Mouse (Mus musculus): ENCODE measurements around the gene Gas2l3. TPM values are rescaled to one million over a fixed set of nuclear protein-coding genes. Genes with fewer than 3 reads are reported as not detected.

The Gas2l3 gene
- polyA plus RNA-seq, 1 experiment from 2014 or later = 15.1 TPM

- WGBS = 55% methylated on average over 4 of the region's 4 CpGs
- H3K4me1 ChIP-seq = 0 out of 2 replicates have a peak, but pooled peaks cover 3% of the 10 kb centered on the region
- H3K9me3 ChIP-seq = no peaks in the 10 kb centered on the region
- ATAC-seq (ENCODE audit: insufficient number of reproducible peaks, low FRiP score, low TSS enrichment, low read depth) = no peak
- H3K4me2 ChIP-seq = no peak overlapping the region
- no peaks in the 10 kb centered on the region for H3K27me3 ChIP-seq
- H3K27ac ChIP-seq = no peak overlapping the region
- H3K4me3 ChIP-seq = no peak overlapping the region
- no peak overlapping the region for H3K9ac ChIP-seq
- no peaks in the 10 kb centered on the region for H3K36me3 ChIP-seq
Observed at GRCm38 (mm10) chr10:89391571-89392163, 52.1 kb downstream of the Gas2l3 start.

- H3K9me3 ChIP-seq = no peaks in the 10 kb centered on the region
- ATAC-seq (ENCODE audit: insufficient number of reproducible peaks, low FRiP score, low TSS enrichment, low read depth) = no peak
- no peak overlapping the region for H3K9ac ChIP-seq
- 86% methylated on average over 3 of the region's 3 CpGs for WGBS
- no peak overlapping the region for H3K27ac ChIP-seq
- H3K4me3 ChIP-seq = no peak overlapping the region
- H3K36me3 ChIP-seq = no peaks in the 10 kb centered on the region
- H3K27me3 ChIP-seq = no peaks in the 10 kb centered on the region
- no peak overlapping the region for H3K4me2 ChIP-seq
- H3K4me1 ChIP-seq = no peaks in the 10 kb centered on the region
Observed at GRCm38 (mm10) chr10:89386461-89386860, 57.3 kb downstream of the Gas2l3 start.

GRCm38 (mm10) chr10:89383462-89383861 is 60.3 kb downstream of the Gas2l3 start:
- Histone ChIP-seq H3K9ac (no peak overlapping the region), H3K4me2 (no peak overlapping the region), H3K27ac (no peak overlapping the region), H3K9me3 (no peaks in the 10 kb centered on the region), H3K4me1 (no peaks in the 10 kb centered on the region), H3K36me3 (no peaks in the 10 kb centered on the region), H3K4me3 (no peak overlapping the region), H3K27me3 (no peaks in the 10 kb centered on the region)
- no peak for ATAC-seq (ENCODE audit: insufficient number of reproducible peaks, low FRiP score, low TSS enrichment, low read depth)
- WGBS = 5% methylated on average over 5 of the region's 5 CpGs

GRCm38 (mm10) chr10:89377750-89378149 is 66.0 kb downstream of the Gas2l3 start:
- Histone ChIP-seq H3K36me3 (no peaks in the 10 kb centered on the region), H3K4me2 (no peak overlapping the region), H3K27ac (no peak overlapping the region), H3K4me1 (no peaks in the 10 kb centered on the region), H3K9me3 (no peaks in the 10 kb centered on the region), H3K4me3 (no peak overlapping the region), H3K9ac (no peak overlapping the region), H3K27me3 (no peaks in the 10 kb centered on the region)
- ATAC-seq (ENCODE audit: insufficient number of reproducible peaks, low FRiP score, low TSS enrichment, low read depth) = no peak
- WGBS = 73% methylated on average over 4 of the region's 4 CpGs

- 35% methylated on average over 1 of the region's 1 CpGs for WGBS
- H3K27ac ChIP-seq = no peak overlapping the region
- H3K4me2 ChIP-seq = no peak overlapping the region
- no peaks in the 10 kb centered on the region for H3K36me3 ChIP-seq
- H3K4me1 ChIP-seq = no peaks in the 10 kb centered on the region
- ATAC-seq (ENCODE audit: insufficient number of reproducible peaks, low FRiP score, low TSS enrichment, low read depth) = no peak
- peaks cover 4% of the 10 kb centered on the region; the same call in 1 of the 2 replicates for H3K9me3 ChIP-seq
- H3K4me3 ChIP-seq = no peak overlapping the region
- H3K27me3 ChIP-seq = no peaks in the 10 kb centered on the region
- H3K9ac ChIP-seq = no peak overlapping the region
Observed at GRCm38 (mm10) chr10:89370051-89370450, 73.7 kb downstream of the Gas2l3 start.

- no peak for ATAC-seq (ENCODE audit: insufficient number of reproducible peaks, low FRiP score, low TSS enrichment, low read depth)
- 73% methylated on average over 3 of the region's 3 CpGs for WGBS
Observed at GRCm38 (mm10) chr10:89358933-89359332, 84.8 kb downstream of the Gas2l3 start.

More at GRCm38 (mm10) chr10:89358933-89359332, 84.8 kb downstream of the Gas2l3 start:
- H3K4me3 ChIP-seq = no peak overlapping the region
- H3K9me3 ChIP-seq = no peaks in the 10 kb centered on the region
- no peaks in the 10 kb centered on the region for H3K4me1 ChIP-seq
- H3K4me2 ChIP-seq = no peak overlapping the region
- H3K9ac ChIP-seq = no peak overlapping the region
- H3K27ac ChIP-seq = no peak overlapping the region
- H3K27me3 ChIP-seq = no peaks in the 10 kb centered on the region
- no peaks in the 10 kb centered on the region for H3K36me3 ChIP-seq

Other genes starting within 250 kb of the Gas2l3 start
- 0.51 and 1.0 TPM in 2 replicates for gene Ano4, start 99.2 kb downstream of the Gas2l3 start, polyA plus RNA-seq (2015; fragmentation: Nextera tagmentation; extraction: Ambion mirVana)
- 0.09 TPM in 2 replicates for gene Nr1h4, start 89.6 kb upstream of the Gas2l3 start, polyA plus RNA-seq (2015; fragmentation: Nextera tagmentation; extraction: Ambion mirVana)
- 0.03 TPM in 1 of 2 replicates, not detected in the other for gene Slc17a8, start 177.3 kb upstream of the Gas2l3 start, polyA plus RNA-seq (2015; fragmentation: Nextera tagmentation; extraction: Ambion mirVana)
- gene Scyl2, start 242.3 kb upstream of the Gas2l3 start, polyA plus RNA-seq (2015; fragmentation: Nextera tagmentation; extraction: Ambion mirVana) = 6.0 and 7.4 TPM in 2 replicates

Measured in limb, embryonic 15.5 days (tissue).